13 mouse cellular contexts compared by ENCODE assay signal in genomic region chr11:95785675-95786074, GRCm38 (mm10). TPM values are rescaled to one million over a fixed set of nuclear protein-coding genes. Genes with fewer than 3 reads are reported as not detected.
DNase-seq lines count a peak whose midpoint lies in the region; ATAC-seq and TF ChIP-seq lines count a peak whose summit lies in the region.
"Had no signal": no experiment of that assay in that cellular context is flagged by ENCODE, and none has a peak within 500 bp of the region (broad histone marks: within the 10 kb centered on the region; RNA-seq: fewer than 3 reads in every experiment).

No protein-coding gene starts in this region.

- no peak overlapping the region for H3K9ac ChIP-seq in kidney, embryonic 15.5 days
- H3K9ac ChIP-seq: liver, embryonic 15.5 days had no signal

- no peaks in the 10 kb centered on the region for H3K36me3 ChIP-seq in kidney, adult 2 months (ENCODE audit: control insufficient read depth, insufficient read depth, low read length)
- H3K36me3 ChIP-seq in kidney, embryonic 15.5 days: no peaks in the 10 kb centered on the region
- H3K36me3 ChIP-seq in spleen, adult 2 months (ENCODE audit: control insufficient read depth, insufficient read depth, low read length): no peaks in the 10 kb centered on the region

- DNase-seq in kidney, adult 2 months: no peak
- DNase-seq in spleen, adult 2 months (ENCODE audit: low read depth in 1 of 2, low spot score in 2 of 2): no peak
- DNase-seq in spleen, adult 18-20 months: no peak
- DNase-seq in testis, postnatal 10 days (ENCODE audit: low spot score): peak; percentile 67
- DNase-seq in urinary bladder, adult 18-20 months (ENCODE audit: low spot score in 2 of 2): no peak
- DNase-seq in cerebellum, adult 9-10 months: no peak
- DNase-seq: embryo, embryonic 11 days; heart, adult 11 months had no signal

- no peak for TF ChIP-seq POLR2A in kidney, adult 2 months (IDR thresholded peaks at IDR 0.05; ENCODE audit: low read depth, low read length)
- TF ChIP-seq POLR2A in spleen, adult 2 months (IDR thresholded peaks at IDR 0.05; ENCODE audit: low read depth, low read length): no peak
- TF ChIP-seq POLR2A in bone marrow, adult 2 months (IDR thresholded peaks at IDR 0.05; ENCODE audit: borderline replicate concordance, control insufficient read depth, low read depth, low read length): no peak

- no peaks in the 10 kb centered on the region; the same call in 1 of the 2 replicates for H3K4me1 ChIP-seq in kidney, adult 2 months (ENCODE audit: control insufficient read depth, insufficient read depth, low read length)
- peaks cover 6% of the 10 kb centered on the region; the same call in 1 of the 2 replicates for H3K4me1 ChIP-seq in kidney, embryonic 15.5 days
- no peaks in the 10 kb centered on the region for H3K4me1 ChIP-seq in spleen, adult 2 months (ENCODE audit: control insufficient read depth, insufficient read depth, insufficient read length)
- no peaks in the 10 kb centered on the region; the same call in 1 of the 2 replicates for H3K4me1 ChIP-seq in bone marrow, adult 2 months (ENCODE audit: control insufficient read depth, insufficient read depth, low read length)

- no peak for ATAC-seq in kidney, embryonic 15.5 days (replicated peaks; ENCODE audit: low FRiP score)
- ATAC-seq: hindbrain, embryonic 16.5 days had no signal

- WGBS in kidney, adult 2 months: 97% methylated on average over 4 of the region's 4 CpGs
- 95% methylated on average over 4 of the region's 4 CpGs for WGBS in kidney, embryonic 15.5 days
- 97% methylated on average over 4 of the region's 4 CpGs for WGBS in spleen, adult 2 months
- 94% methylated on average over 4 of the region's 4 CpGs for WGBS in bone marrow, adult 2 months

- no peaks in the 10 kb centered on the region for H3K27me3 ChIP-seq in kidney, adult 2 months (replicated peaks; ENCODE audit: control insufficient read depth, insufficient read depth, low read length)
- H3K27me3 ChIP-seq in kidney, embryonic 15.5 days: no peaks in the 10 kb centered on the region
- no peaks in the 10 kb centered on the region for H3K27me3 ChIP-seq in spleen, adult 2 months (ENCODE audit: control insufficient read depth, insufficient read depth, low read length)
- H3K27me3 ChIP-seq: liver, embryonic 15.5 days had no signal

- no peak overlapping the region for H3K27ac ChIP-seq in kidney, adult 2 months (ENCODE audit: insufficient read depth, low read depth, low read length)
- H3K27ac ChIP-seq in kidney, embryonic 15.5 days: no peak overlapping the region
- H3K27ac ChIP-seq in spleen, adult 2 months (ENCODE audit: insufficient read depth, low read length): no peak overlapping the region
- H3K27ac ChIP-seq in bone marrow, adult 2 months (ENCODE audit: control insufficient read depth, insufficient read depth, low read depth, low read length, poor library complexity): no peak overlapping the region
- H3K27ac ChIP-seq: liver, embryonic 15.5 days had no signal

- no peak overlapping the region for H3K4me2 ChIP-seq in kidney, embryonic 15.5 days
- H3K4me2 ChIP-seq: liver, embryonic 15.5 days had no signal

- 0 out of 2 replicates have a peak, but pooled peaks have one; percentile 24 for TF ChIP-seq CTCF in kidney, adult 2 months (conservative IDR thresholded peaks at IDR 0.05; ENCODE audit: insufficient read depth, insufficient read length, low read depth, low read length)
- 0 out of 2 replicates have a peak, but pooled peaks have one; percentile 3 for TF ChIP-seq CTCF in spleen, adult 2 months (IDR thresholded peaks at IDR 0.05; ENCODE audit: extremely low read depth, insufficient read depth, insufficient read length, insufficient replicate concordance)
- TF ChIP-seq CTCF in bone marrow, adult 2 months (IDR thresholded peaks at IDR 0.05; ENCODE audit: control insufficient read depth, insufficient read depth, low read length): peak; percentile 51

- H3K4me3 ChIP-seq in kidney, adult 2 months (ENCODE audit: insufficient read depth, low read depth, low read length): no peak overlapping the region
- H3K4me3 ChIP-seq in kidney, embryonic 15.5 days (replicated peaks): no peak overlapping the region
- no peak overlapping the region for H3K4me3 ChIP-seq in spleen, adult 2 months (ENCODE audit: extremely low read depth, insufficient read depth, insufficient read length)
- no peak overlapping the region for H3K4me3 ChIP-seq in bone marrow, adult 2 months (replicated peaks; ENCODE audit: control insufficient read depth, low read depth, low read length)
- H3K4me3 ChIP-seq: liver, embryonic 15.5 days had no signal

- H3K9me3 ChIP-seq in kidney, embryonic 15.5 days (replicated peaks): no peaks in the 10 kb centered on the region
- H3K9me3 ChIP-seq: liver, embryonic 15.5 days had no signal

RNA-seq across cellular contexts. Expression of gene Phospho1, which starts 38.6 kb away (rescaled TPM):
- 26.4 and 46.5 TPM in 2 replicates for polyA plus RNA-seq in kidney, adult 2 months (2012; rRNA removed)
- 2.0 TPM in 1 of 2 replicates, not detected in the other for polyA plus RNA-seq in kidney, embryonic 15.5 days (2015; fragmentation: Nextera tagmentation; extraction: Ambion mirVana)
- polyA plus RNA-seq in spleen, adult 2 months (2012; rRNA removed): 34.5 and 42.5 TPM in 2 replicates
- 18.9 and 23.4 TPM in 2 replicates for polyA plus RNA-seq in bone marrow, adult 2 months (2011; ENCODE audit: insufficient read depth, insufficient read length, low replicate concordance, missing spikeins)
- polyA plus RNA-seq: forebrain, embryonic 11.5 days; hindbrain, embryonic 16.5 days had no signal

RNA-seq across cellular contexts. Expression of gene Gngt2, which starts 51.3 kb away (rescaled TPM):
- polyA plus RNA-seq in kidney, adult 2 months (2012; rRNA removed): 8.0 and 10.3 TPM in 2 replicates
- polyA plus RNA-seq in kidney, embryonic 15.5 days (2015; fragmentation: Nextera tagmentation; extraction: Ambion mirVana): 22.8 and 23.7 TPM in 2 replicates
- 28.3 and 30.4 TPM in 2 replicates for polyA plus RNA-seq in spleen, adult 2 months (2012; rRNA removed)
- polyA plus RNA-seq in bone marrow, adult 2 months (2011; ENCODE audit: insufficient read depth, insufficient read length, low replicate concordance, missing spikeins): 38.7 and 94.0 TPM in 2 replicates

RNA-seq across cellular contexts. Expression of gene Abi3, which starts 56.6 kb away (rescaled TPM):
- polyA plus RNA-seq in kidney, adult 2 months (2012; rRNA removed): 21.8 and 25.0 TPM in 2 replicates
- 10.1 and 11.4 TPM in 2 replicates for polyA plus RNA-seq in kidney, embryonic 15.5 days (2015; fragmentation: Nextera tagmentation; extraction: Ambion mirVana)
- 166 and 238 TPM in 2 replicates for polyA plus RNA-seq in spleen, adult 2 months (2012; rRNA removed)
- 18.6 and 39.0 TPM in 2 replicates for polyA plus RNA-seq in bone marrow, adult 2 months (2011; ENCODE audit: insufficient read depth, insufficient read length, low replicate concordance, missing spikeins)
